Mouse (Mus musculus) heart, postnatal 0 days (tissue): ENCODE measurements around the gene Reps1. TPM values are rescaled to one million over a fixed set of nuclear protein-coding genes. Genes with fewer than 3 reads are reported as not detected.
A peak's percentile ranks its signal among the peaks of the same experiment; 100 is the strongest.

ENCODE experiments used
- ATAC-seq: fragments of 200-750 bp; cut with Nextera tagmentation; 2 replicates; pipeline ENCODE4 v1.8.0; 2017; ENCODE audit warnings: low read depth, moderate number of reproducible peaks, moderate library complexity; ENCODE audit not compliant: insufficient read depth
- DNase-seq: peaks from one replicate; pipeline ENCODE4 v3.0.0-alpha.2; 2016; ENCODE audit warnings: low spot score
- H3K27ac ChIP-seq: fragments of 300-500 bp; sonication (generic); 2 replicates; pipeline ENCODE4 v1.5.1; 2014; ENCODE audit warnings: low read depth, mild to moderate bottlenecking
- H3K27me3 ChIP-seq: fragments of 300-500 bp; sonication (generic); 2 replicates; pipeline ENCODE4 v1.6.1; 2014; ENCODE audit warnings: low read length, mixed read lengths; ENCODE audit not compliant: control insufficient read depth, insufficient read depth
- H3K36me3 ChIP-seq: fragments of 300-500 bp; sonication (generic); replicated peaks from 2 replicates; pipeline ENCODE4 v1.6.1; 2014; ENCODE audit warnings: low read length, mixed read lengths; ENCODE audit not compliant: control insufficient read depth, insufficient read depth
- H3K4me1 ChIP-seq: fragments of 300-500 bp; sonication (generic); 2 replicates; pipeline ENCODE4 v1.6.1; 2014; ENCODE audit warnings: antibody characterized with exemption; ENCODE audit not compliant: control insufficient read depth, insufficient read depth
- H3K4me2 ChIP-seq: fragments of 300-500 bp; sonication (generic); 2 replicates; pipeline ENCODE4 v1.6.1; 2014; ENCODE audit warnings: low read depth, mild to moderate bottlenecking, low read length, moderate library complexity
- H3K4me3 ChIP-seq: fragments of 300-500 bp; sonication (generic); 2 replicates; pipeline ENCODE4 v1.5.1; 2014; ENCODE audit warnings: low read depth, low read length
- H3K9ac ChIP-seq: fragments of 300-500 bp; sonication (generic); replicated peaks from 2 replicates; pipeline ENCODE4 v1.6.1; 2014; ENCODE audit warnings: low read depth, low read length, mixed read lengths
- H3K9me3 ChIP-seq: fragments of 300-500 bp; sonication (generic); replicated peaks from 2 replicates; pipeline ENCODE4 v1.6.1; 2016; ENCODE audit warnings: low read length; ENCODE audit not compliant: control insufficient read depth
- CTCF ChIP-seq: IDR thresholded peaks from 2 replicates; pipeline ENCODE4 v1.5.1; 2016; ENCODE audit warnings: antibody characterized with exemption, control low read depth, low read depth
- EP300 ChIP-seq: IDR thresholded peaks from 2 replicates; pipeline ENCODE4 v1.6.1; 2016; ENCODE audit warnings: antibody characterized with exemption, low read depth
- WGBS: fragments of 180-500 bp; shearing (Covaris S2); extraction: QIAGEN DNeasy Blood & Tissue Kit; methylation state at CpG from one replicate; pipeline ENCODE4 v1.1.7; 2014; 5-methylcytosine and 5-hydroxymethylcytosine counted together
- polyA plus RNA-seq: library from polyadenylated mRNA; unstranded; fragments of >200 nt; fragmentation: Nextera tagmentation; extraction: Ambion mirVana; gene quantifications from 2 replicates; pipeline ENCODE4 v1.2.1, GENCODE M21; 2015
- total RNA-seq: library from RNA; depleted of rRNA; stranded (reverse); fragments of >200 nt; gene quantifications from 2 replicates; pipeline ENCODE4 v1.2.3, GENCODE M21; 2014; ENCODE audit warnings: low replicate concordance

Gene Reps1
- total and polyA plus RNA-seq, 2 experiments from 2014 or later: 9.2 to 43.4 TPM

- DNase-seq: no peak
- H3K4me1 ChIP-seq: no peaks in the 10 kb centered on the region
- H3K36me3 ChIP-seq: peaks cover 39% of the 10 kb centered on the region
- TF ChIP-seq CTCF (peak; percentile 48), EP300 (no peak)
- H3K9ac ChIP-seq: no peak overlapping the region
- H3K4me3 ChIP-seq: no peak overlapping the region
- H3K27ac ChIP-seq: no peak overlapping the region
- no peak overlapping the region for H3K4me2 ChIP-seq
- no peaks in the 10 kb centered on the region for H3K9me3 ChIP-seq
- 47% methylated on average over 5 of the region's 5 CpGs for WGBS
- H3K27me3 ChIP-seq: no peaks in the 10 kb centered on the region
- ATAC-seq: no peak
Observed at GRCm38 (mm10) chr10:18102166-18102565, 46.5 kb downstream of the Reps1 start.

- no peak overlapping the region for H3K9ac ChIP-seq
- H3K9me3 ChIP-seq: no peaks in the 10 kb centered on the region
- no peaks in the 10 kb centered on the region for H3K4me1 ChIP-seq
- peaks cover 20% of the 10 kb centered on the region for H3K36me3 ChIP-seq
- TF ChIP-seq EP300: no peak
- TF ChIP-seq CTCF: peak; percentile 64
- H3K27me3 ChIP-seq: no peaks in the 10 kb centered on the region
- 68% methylated on average over 5 of the region's 5 CpGs for WGBS
- no peak overlapping the region for H3K4me2 ChIP-seq
- no peak overlapping the region for H3K4me3 ChIP-seq
- H3K27ac ChIP-seq: no peak overlapping the region
- 0 out of 2 replicates have a peak, but pooled peaks have one; percentile 39 for ATAC-seq
- peak; percentile 46 for DNase-seq
Observed at GRCm38 (mm10) chr10:18107471-18107870, 51.8 kb downstream of the Reps1 start.

DNA sequence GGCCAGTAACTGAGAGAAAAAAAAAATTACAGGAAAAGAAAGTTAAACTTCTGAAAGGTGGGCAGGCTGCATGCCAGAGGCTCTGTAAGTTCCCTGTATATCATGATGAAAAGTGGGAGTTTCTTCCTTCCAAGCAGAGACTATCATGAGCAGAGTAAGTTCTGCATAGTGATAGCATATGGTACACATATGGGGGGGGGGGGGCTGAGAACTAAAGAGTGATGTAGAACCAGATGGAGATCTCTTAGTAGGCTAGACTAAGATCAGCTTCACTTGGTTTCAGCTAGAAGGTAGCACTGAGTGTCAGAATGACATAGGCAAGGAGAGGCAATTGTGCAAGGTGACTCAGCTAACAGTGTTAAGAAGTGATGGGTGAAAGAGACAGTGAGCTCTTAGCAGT lies 55.3 kb downstream of the Reps1 start:
- no peaks in the 10 kb centered on the region for H3K27me3 ChIP-seq

GRCm38 (mm10) chr10:18113473-18114093 lies 57.9 kb downstream of the Reps1 start:
- Histone ChIP-seq H3K4me1 (no peaks in the 10 kb centered on the region), H3K27ac (no peak overlapping the region), H3K9me3 (no peaks in the 10 kb centered on the region), H3K4me2 (no peak overlapping the region), H3K9ac (no peak overlapping the region), H3K36me3 (peaks cover 43% of the 10 kb centered on the region), H3K4me3 (no peak overlapping the region), H3K27me3 (no peaks in the 10 kb centered on the region)
- ATAC-seq (no peak), DNase-seq (no peak)
- TF ChIP-seq EP300 (no peak), CTCF (no peak)
- WGBS: 84% methylated on average over 10 of the region's 10 CpGs

More for the DNA sequence above, 55.3 kb downstream of the Reps1 start:
- ATAC-seq (no peak), DNase-seq (no peak)
- no peak overlapping the region for H3K4me2 ChIP-seq
- H3K4me3 ChIP-seq: no peak overlapping the region
- TF ChIP-seq EP300 (no peak), CTCF (no peak)
- H3K36me3 ChIP-seq: peaks cover 23% of the 10 kb centered on the region
- no peak overlapping the region for H3K27ac ChIP-seq
- no peaks in the 10 kb centered on the region for H3K4me1 ChIP-seq
- H3K9ac ChIP-seq: no peak overlapping the region
- no peaks in the 10 kb centered on the region for H3K9me3 ChIP-seq

DNA sequence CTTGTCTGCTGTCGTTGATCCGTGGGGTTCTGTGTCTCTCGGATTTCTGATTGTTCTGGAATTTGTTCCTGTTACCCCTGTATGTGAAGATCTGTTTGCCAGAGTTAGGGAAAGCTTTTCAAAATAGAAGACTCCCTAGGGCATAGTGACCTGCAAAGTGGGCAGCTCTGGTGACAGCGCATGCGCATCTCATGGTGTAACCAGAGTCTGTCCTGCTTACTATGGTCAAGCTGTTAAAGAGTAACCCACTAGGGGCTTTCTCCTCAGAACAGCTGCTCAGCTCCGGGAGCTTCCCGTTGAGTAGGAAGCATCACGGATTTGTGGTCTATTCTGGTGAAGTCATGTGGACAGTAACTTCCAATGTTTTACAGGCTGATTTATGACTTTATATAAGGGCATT lies 62.7 kb downstream of the Reps1 start:
- no peaks in the 10 kb centered on the region for H3K27me3 ChIP-seq
- H3K36me3 ChIP-seq: peaks cover 86% of the 10 kb centered on the region

DNA sequence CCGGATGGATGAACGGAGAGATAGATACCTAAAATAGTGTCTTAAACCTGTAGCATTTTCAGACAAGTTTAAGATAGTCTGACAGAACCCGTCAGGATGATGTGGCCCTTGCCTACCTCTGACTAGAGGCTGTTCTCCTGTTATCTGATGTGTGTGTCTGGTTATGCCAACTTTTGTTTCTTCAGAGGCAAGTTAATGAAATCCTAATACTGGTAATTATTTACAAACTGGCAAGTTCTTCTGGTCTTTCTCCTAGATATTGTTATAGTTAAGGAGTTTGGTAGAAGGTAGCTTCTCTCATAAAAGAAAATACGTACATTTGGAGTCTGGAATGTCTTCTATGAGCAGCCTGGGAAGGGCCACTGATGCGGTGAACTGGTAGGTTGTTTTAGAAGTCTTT lies 74.6 kb downstream of the Reps1 start:
- H3K4me1 ChIP-seq: no peaks in the 10 kb centered on the region
- no peak overlapping the region for H3K9ac ChIP-seq
- DNase-seq: no peak
- H3K4me2 ChIP-seq: no peak overlapping the region
- 92% methylated on average over 5 of the region's 5 CpGs for WGBS
- no peaks in the 10 kb centered on the region for H3K9me3 ChIP-seq
- H3K27ac ChIP-seq: no peak overlapping the region
- peaks cover 13% of the 10 kb centered on the region for H3K36me3 ChIP-seq
- TF ChIP-seq EP300 (no peak), CTCF (no peak)
- ATAC-seq: no peak
- no peaks in the 10 kb centered on the region for H3K27me3 ChIP-seq
- no peak overlapping the region for H3K4me3 ChIP-seq

More for the DNA sequence above, 62.7 kb downstream of the Reps1 start:
- Histone ChIP-seq H3K4me2 (no peak overlapping the region), H3K4me3 (no peak overlapping the region), H3K9ac (no peak overlapping the region), H3K9me3 (no peaks in the 10 kb centered on the region), H3K4me1 (no peaks in the 10 kb centered on the region), H3K27ac (no peak overlapping the region)
- ATAC-seq (no peak), DNase-seq (no peak)
- TF ChIP-seq CTCF (no peak), EP300 (no peak)
- 87% methylated on average over 8 of the region's 8 CpGs for WGBS
